Mouse (Mus musculus) hindbrain, postnatal 0 days (tissue): ENCODE measurements around the gene Mab21l3. TPM values are rescaled to one million over a fixed set of nuclear protein-coding genes. Genes with fewer than 3 reads are reported as not detected.

Experiments used
- ATAC-seq: fragments of 200-750 bp; cut with Nextera tagmentation; 2 replicates; pipeline ENCODE4 v1.8.0; 2017; ENCODE audit warnings: mild to moderate bottlenecking, moderate TSS enrichment, moderate library complexity
- DNase-seq: peaks from one replicate; pipeline ENCODE4 v3.0.0-alpha.2; 2015; ENCODE audit warnings: low spot score
- H3K27ac ChIP-seq: fragments of 300-500 bp; sonication (generic); 2 replicates; pipeline ENCODE4 v1.5.1; 2014; ENCODE audit warnings: mild to moderate bottlenecking
- H3K27me3 ChIP-seq: fragments of 300-500 bp; sonication (generic); 2 replicates; pipeline ENCODE4 v1.6.1; 2014; ENCODE audit warnings: low read length, mixed read lengths; ENCODE audit not compliant: insufficient read depth
- H3K36me3 ChIP-seq: fragments of 300-500 bp; sonication (generic); 2 replicates; pipeline ENCODE4 v1.6.1; 2014; ENCODE audit warnings: low read length, mixed read lengths; ENCODE audit not compliant: insufficient read depth
- H3K4me1 ChIP-seq: fragments of 300-500 bp; sonication (generic); 2 replicates; pipeline ENCODE4 v1.6.1; 2014; ENCODE audit warnings: antibody characterized with exemption, low read length, mixed read lengths; ENCODE audit not compliant: insufficient read depth
- H3K4me2 ChIP-seq: fragments of 300-500 bp; sonication (generic); 2 replicates; pipeline ENCODE4 v1.6.1; 2014; ENCODE audit warnings: low read depth, mild to moderate bottlenecking, low read length, moderate library complexity, mixed read lengths
- H3K4me3 ChIP-seq: fragments of 300-500 bp; sonication (generic); 2 replicates; pipeline ENCODE4 v1.5.1; 2014; ENCODE audit warnings: low read length
- H3K9ac ChIP-seq: fragments of 300-500 bp; sonication (generic); replicated peaks from 2 replicates; pipeline ENCODE4 v1.6.1; 2014; ENCODE audit warnings: mild to moderate bottlenecking, low read length, moderate library complexity, mixed read lengths
- H3K9me3 ChIP-seq: fragments of 300-500 bp; sonication (generic); 2 replicates; pipeline ENCODE4 v1.6.1; 2016; ENCODE audit warnings: low read length, mixed read lengths
- CTCF ChIP-seq: IDR thresholded peaks from 2 replicates; pipeline ENCODE4 v1.5.1; 2016; ENCODE audit warnings: antibody characterized with exemption, control low read depth, low read depth
- WGBS: fragments of 180-500 bp; shearing (Covaris S2); extraction: QIAGEN DNeasy Blood & Tissue Kit; methylation state at CpG from one replicate; pipeline ENCODE4 v1.1.7; 2014; 5-methylcytosine and 5-hydroxymethylcytosine counted together
- polyA plus RNA-seq: library from polyadenylated mRNA; unstranded; fragments of >200 nt; fragmentation: Nextera tagmentation; extraction: Ambion mirVana; gene quantifications from 2 replicates; pipeline ENCODE4 v1.2.1, GENCODE M21; 2015
- total RNA-seq: library from RNA; depleted of rRNA; stranded (reverse); fragments of >200 nt; gene quantifications from 2 replicates; pipeline ENCODE4 v1.2.3, GENCODE M21; 2014

Gene Mab21l3
- total and polyA plus RNA-seq, 2 experiments from 2014 or later: 0.04 to 0.10 TPM

DNA sequence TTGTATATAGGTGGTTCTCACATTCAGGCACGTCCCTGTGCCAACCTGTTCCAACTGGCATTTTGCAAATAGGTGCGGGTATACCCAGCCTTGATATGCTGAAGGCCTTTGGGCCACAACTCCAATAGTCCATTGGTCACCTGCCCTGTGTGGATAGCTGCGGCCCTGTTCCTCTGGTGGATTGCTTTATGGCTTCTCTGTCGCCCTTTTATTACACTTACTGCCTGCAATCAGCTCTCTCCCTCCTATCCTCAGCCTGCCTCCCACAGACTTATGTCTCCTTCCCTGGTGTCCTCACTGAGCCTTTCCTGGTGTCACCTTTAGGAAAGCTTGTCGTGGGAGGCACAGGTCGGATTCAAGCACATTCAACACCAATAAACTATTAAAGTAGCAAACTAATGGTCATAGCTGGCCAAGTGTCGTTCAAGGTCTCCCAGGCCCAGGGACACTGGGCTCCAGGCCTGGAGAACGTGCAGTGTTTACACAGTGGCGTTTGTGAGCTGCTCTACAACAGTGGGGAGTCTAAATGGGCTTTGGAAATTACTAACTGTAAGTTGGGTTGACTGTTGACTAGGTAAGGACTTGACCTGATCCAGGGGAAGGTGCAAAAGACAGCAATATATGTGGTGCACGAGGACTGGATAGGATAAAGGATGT, 63.9 kb downstream of the Mab21l3 start:
- Histone ChIP-seq H3K36me3 (no peaks in the 10 kb centered on the region), H3K4me1 (peaks cover 3% of the 10 kb centered on the region; the same call in 1 of the 2 replicates), H3K4me3 (no peak overlapping the region), H3K4me2 (no peak overlapping the region), H3K9ac (no peak overlapping the region), H3K27me3 (no peaks in the 10 kb centered on the region), H3K9me3 (no peaks in the 10 kb centered on the region), H3K27ac (no peak overlapping the region)
- WGBS: 87% methylated on average over 10 of the region's 10 CpGs
- no peak for TF ChIP-seq CTCF
- DNase-seq (no peak), ATAC-seq (no peak)

DNA sequence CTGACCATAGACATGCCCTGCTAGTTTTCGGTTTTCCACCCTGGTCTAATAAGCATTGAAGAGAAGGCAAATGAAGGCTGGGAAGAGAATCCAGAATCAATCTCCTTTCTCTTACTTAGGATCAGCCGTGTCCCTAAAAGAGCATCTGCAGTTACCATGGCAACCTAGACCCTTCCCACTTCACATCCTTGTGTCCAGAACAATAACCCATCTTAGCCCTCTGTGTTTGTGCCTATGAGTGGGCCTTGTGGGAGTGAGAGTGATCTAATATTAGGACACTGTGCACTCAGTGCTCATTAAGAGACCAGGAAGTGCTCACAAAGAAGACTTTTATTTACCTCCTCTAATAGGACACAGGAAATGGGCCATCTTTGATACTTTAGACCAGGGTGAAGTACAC, 65.0 kb downstream of the Mab21l3 start:
- H3K9ac ChIP-seq: no peak overlapping the region
- no peak overlapping the region for H3K4me3 ChIP-seq
- 45% methylated on average over 2 of the region's 2 CpGs for WGBS
- H3K4me1 ChIP-seq: peaks cover 3% of the 10 kb centered on the region; the same call in 1 of the 2 replicates
- no peaks in the 10 kb centered on the region for H3K36me3 ChIP-seq
- TF ChIP-seq CTCF: no peak
- H3K27ac ChIP-seq: no peak overlapping the region
- no peaks in the 10 kb centered on the region for H3K27me3 ChIP-seq
- no peaks in the 10 kb centered on the region for H3K9me3 ChIP-seq
- ATAC-seq (0 out of 2 replicates have a peak, but pooled peaks have one; percentile 41), DNase-seq (no peak)
- no peak overlapping the region for H3K4me2 ChIP-seq

DNA sequence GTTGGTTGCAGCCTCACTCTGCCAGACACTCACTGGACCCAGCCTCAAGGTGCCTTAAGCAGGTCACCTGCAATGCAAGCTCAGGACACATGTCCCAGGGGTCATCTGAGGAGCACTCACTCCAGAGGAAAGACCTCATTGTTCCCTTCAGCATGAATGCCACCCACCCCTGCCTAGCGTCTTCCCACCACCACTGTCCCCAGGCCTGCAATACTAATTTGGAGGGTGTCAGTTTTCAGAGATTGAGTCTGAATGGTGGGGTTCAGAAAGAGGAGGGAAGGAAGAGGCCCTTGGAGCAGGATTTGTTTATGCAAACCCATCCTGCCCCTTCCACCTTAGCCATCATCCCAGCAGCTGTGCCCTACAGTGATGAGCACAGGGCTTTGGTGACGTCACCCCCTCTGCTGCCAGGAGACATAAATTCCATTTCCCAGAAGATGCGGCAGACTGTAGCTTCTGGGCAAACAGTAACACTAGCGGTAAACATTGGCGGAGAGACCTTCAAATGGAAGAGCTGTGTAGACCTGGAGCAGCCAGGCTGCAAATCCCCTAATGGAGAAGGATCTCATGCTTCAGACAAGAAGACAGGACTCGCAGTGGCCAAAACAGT, 67.8 kb downstream of the Mab21l3 start:
- H3K4me3 ChIP-seq: no peak overlapping the region
- 46% methylated on average over 6 of the region's 6 CpGs for WGBS
- no peak overlapping the region for H3K9ac ChIP-seq
- H3K27me3 ChIP-seq: no peaks in the 10 kb centered on the region
- TF ChIP-seq CTCF: no peak
- ATAC-seq (peak; percentile 71), DNase-seq (peak; percentile 43)
- H3K9me3 ChIP-seq: no peaks in the 10 kb centered on the region
- H3K27ac ChIP-seq: no peak overlapping the region
- no peak overlapping the region for H3K4me2 ChIP-seq
- peaks cover 3% of the 10 kb centered on the region; the same call in 1 of the 2 replicates for H3K4me1 ChIP-seq
- H3K36me3 ChIP-seq: no peaks in the 10 kb centered on the region

DNA sequence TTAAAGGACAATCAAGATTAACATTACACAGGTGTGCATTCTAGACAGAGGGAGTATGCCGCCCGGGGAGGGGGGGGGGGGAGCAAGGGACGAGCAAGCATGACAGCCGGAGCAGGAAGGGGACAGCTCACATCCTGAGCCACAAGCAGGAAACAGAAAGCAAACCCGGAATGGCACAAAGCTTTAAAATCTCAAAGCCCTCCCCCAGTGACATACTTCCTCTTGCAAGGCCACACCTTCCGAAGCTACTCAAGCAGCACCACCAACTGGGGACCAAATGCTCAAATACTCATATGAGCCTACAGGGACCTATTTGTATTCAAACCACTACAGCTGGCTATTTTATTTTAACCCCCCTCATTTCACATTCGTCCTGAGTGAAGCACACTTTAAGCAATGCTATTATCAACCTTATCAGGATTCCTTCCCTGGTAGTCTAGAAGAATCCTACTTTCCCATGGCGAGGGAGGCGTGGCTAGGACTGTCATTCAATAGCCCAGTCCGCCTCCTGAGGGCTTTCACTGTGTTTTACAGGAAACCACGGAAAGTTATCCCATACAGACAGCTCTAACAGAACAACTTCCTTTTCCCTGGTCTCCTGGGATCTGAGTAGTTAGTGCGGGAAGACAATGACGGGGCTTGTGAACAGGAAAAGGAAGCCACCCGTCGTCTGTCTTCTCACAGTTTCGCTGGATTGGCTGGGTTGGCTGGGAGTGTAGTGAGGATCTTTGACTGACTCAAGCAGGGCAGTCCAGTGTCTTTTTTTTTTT, 69.7 kb downstream of the Mab21l3 start:
- H3K9ac ChIP-seq: no peak overlapping the region
- no peaks in the 10 kb centered on the region for H3K27me3 ChIP-seq
- no peak for TF ChIP-seq CTCF
- peak; percentile 36; the same call in 1 of the 2 replicates for ATAC-seq
- no peak overlapping the region for H3K4me3 ChIP-seq
- no peak overlapping the region for H3K4me2 ChIP-seq
- H3K4me1 ChIP-seq: peaks cover 3% of the 10 kb centered on the region; the same call in 1 of the 2 replicates
- 63% methylated on average over 14 of the region's 16 CpGs for WGBS
- H3K9me3 ChIP-seq: no peaks in the 10 kb centered on the region
- DNase-seq: no peak
- H3K27ac ChIP-seq: no peak overlapping the region
- no peaks in the 10 kb centered on the region for H3K36me3 ChIP-seq

DNA sequence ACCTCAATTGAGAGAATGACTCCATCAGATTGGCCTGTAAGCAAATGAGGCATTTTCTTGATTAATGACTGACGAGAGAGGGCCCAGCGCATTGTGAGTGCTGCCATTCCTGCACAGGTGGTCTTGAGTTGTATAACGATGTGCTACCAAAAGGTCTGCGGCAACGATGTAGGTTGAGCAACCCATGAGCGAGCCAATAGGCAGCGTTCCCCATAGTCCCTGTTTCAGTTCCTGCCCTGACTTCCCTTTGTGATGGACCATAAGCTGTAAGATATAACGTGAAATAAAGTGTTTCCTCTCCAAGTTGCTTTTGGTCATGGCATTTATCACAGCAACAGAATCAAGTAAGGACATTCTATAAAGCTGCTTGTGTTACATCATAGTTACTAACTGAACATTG, 73.0 kb downstream of the Mab21l3 start:
- 90% methylated on average over 8 of the region's 8 CpGs for WGBS
- H3K36me3 ChIP-seq: no peaks in the 10 kb centered on the region
- H3K4me3 ChIP-seq: no peak overlapping the region
- no peaks in the 10 kb centered on the region for H3K4me1 ChIP-seq
- H3K27me3 ChIP-seq: no peaks in the 10 kb centered on the region
- no peak overlapping the region for H3K9ac ChIP-seq
- H3K27ac ChIP-seq: no peak overlapping the region
- DNase-seq: no peak
- H3K9me3 ChIP-seq: no peaks in the 10 kb centered on the region
- no peak for TF ChIP-seq CTCF
- ATAC-seq: no peak
- H3K4me2 ChIP-seq: no peak overlapping the region

DNA sequence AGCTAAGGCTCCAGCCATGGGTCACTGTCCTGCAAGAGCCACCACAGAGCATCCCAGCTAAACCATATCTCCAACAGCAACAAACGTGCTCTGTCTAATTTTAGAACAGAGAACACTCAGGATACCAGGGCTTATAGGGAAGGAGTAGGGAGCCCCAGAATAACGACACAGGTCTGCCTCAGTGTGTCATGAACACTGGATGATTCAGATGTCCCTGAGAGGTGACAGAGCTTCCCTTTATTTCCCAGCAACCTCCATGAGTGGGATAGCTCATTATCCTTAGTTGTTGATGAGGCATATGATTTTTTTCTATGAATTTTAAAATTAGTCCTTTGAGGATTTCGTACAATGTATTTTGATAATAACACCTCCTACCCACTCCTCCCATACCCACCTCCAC, 78.2 kb downstream of the Mab21l3 start:
- no peak overlapping the region for H3K9ac ChIP-seq
- no peak overlapping the region for H3K27ac ChIP-seq
- no peak overlapping the region for H3K4me2 ChIP-seq
- no peak overlapping the region for H3K4me3 ChIP-seq
- ATAC-seq (no peak), DNase-seq (no peak)
- no peak for TF ChIP-seq CTCF
- H3K27me3 ChIP-seq: no peaks in the 10 kb centered on the region
- 73% methylated on average over 3 of the region's 3 CpGs for WGBS
- H3K4me1 ChIP-seq: no peaks in the 10 kb centered on the region
- no peaks in the 10 kb centered on the region for H3K9me3 ChIP-seq
- no peaks in the 10 kb centered on the region for H3K36me3 ChIP-seq
